Mouse (Mus musculus): Measurements from ENCODE around the gene E030025P04Rik. TPM values are rescaled to one million over a fixed set of nuclear protein-coding genes. Genes with fewer than 3 reads are reported as not detected.

Gene E030025P04Rik
- not detected for polyA plus RNA-seq (2014; fragmentation: Illumina TruSeq; extraction: RNeasy Lipid Tissue Mini Kit (QIAGEN cat#74804); ENCODE audit: low read depth, low replicate concordance)

GRCm38 (mm10) chr11:109144236-109144635 is at the start of gene E030025P04Rik:
Gene E030025P04Rik, minus strand, starts transcription at chr11:109144369.

Other genes with a start within 250 kb of the E030025P04Rik start
- gene Axin2, start 224.0 kb downstream of the E030025P04Rik start, polyA plus RNA-seq (2014; fragmentation: Illumina TruSeq; extraction: RNeasy Lipid Tissue Mini Kit (QIAGEN cat#74804); ENCODE audit: low read depth, low replicate concordance) = 4.3 TPM
- gene Rgs9, start 153.8 kb upstream of the E030025P04Rik start, polyA plus RNA-seq (2014; fragmentation: Illumina TruSeq; extraction: RNeasy Lipid Tissue Mini Kit (QIAGEN cat#74804); ENCODE audit: low read depth, low replicate concordance) = not detected
- gene Gna13, start 218.5 kb upstream of the E030025P04Rik start, polyA plus RNA-seq (2014; fragmentation: Illumina TruSeq; extraction: RNeasy Lipid Tissue Mini Kit (QIAGEN cat#74804); ENCODE audit: low read depth, low replicate concordance) = 16.0 TPM